Mouse (Mus musculus) megakaryocyte, embryonic 14.5 days (primary cell): Measurements from ENCODE around the gene Nt5c3. TPM values are rescaled to one million over a fixed set of nuclear protein-coding genes. Genes with fewer than 3 reads are reported as not detected.

ENCODE experiments used
- H3K27me3 ChIP-seq: replicated peaks from 2 replicates; pipeline ENCODE3; 2012; ENCODE audit warnings: inconsistent platforms
- H3K36me3 ChIP-seq: replicated peaks from 2 replicates; pipeline ENCODE3; 2012; ENCODE audit warnings: low read length, inconsistent platforms, mixed read lengths
- H3K4me1 ChIP-seq: 2 replicates; pipeline ENCODE4 v1.6.1; 2012; ENCODE audit warnings: inconsistent platforms
- H3K4me3 ChIP-seq: replicated peaks from 2 replicates; pipeline ENCODE3; 2012; ENCODE audit warnings: moderate library complexity, mild to moderate bottlenecking, inconsistent platforms
- H3K9me3 ChIP-seq: 2 replicates; pipeline ENCODE4 v1.6.1; 2012; ENCODE audit warnings: inconsistent platforms
- FLI1 ChIP-seq: IDR thresholded peaks from 2 replicates; pipeline ENCODE4 v1.6.1; 2012; ENCODE audit warnings: low read length, inconsistent platforms, mixed read lengths
- GATA1 ChIP-seq: IDR thresholded peaks from 3 replicates; pipeline ENCODE4 v1.6.1; 2012; ENCODE audit warnings: mixed read lengths, low read length, inconsistent platforms, borderline replicate concordance
- polyA plus RNA-seq: library from polyadenylated mRNA; stranded (reverse); fragments of >175 nt; gene quantifications from 2 replicates; pipeline ENCODE4 v1.2.3, GENCODE M21; 2012; ENCODE audit warnings: low replicate concordance; ENCODE audit not compliant: insufficient read depth

The Nt5c3 gene
- polyA plus RNA-seq, 1 experiment: 108 TPM

DNA sequence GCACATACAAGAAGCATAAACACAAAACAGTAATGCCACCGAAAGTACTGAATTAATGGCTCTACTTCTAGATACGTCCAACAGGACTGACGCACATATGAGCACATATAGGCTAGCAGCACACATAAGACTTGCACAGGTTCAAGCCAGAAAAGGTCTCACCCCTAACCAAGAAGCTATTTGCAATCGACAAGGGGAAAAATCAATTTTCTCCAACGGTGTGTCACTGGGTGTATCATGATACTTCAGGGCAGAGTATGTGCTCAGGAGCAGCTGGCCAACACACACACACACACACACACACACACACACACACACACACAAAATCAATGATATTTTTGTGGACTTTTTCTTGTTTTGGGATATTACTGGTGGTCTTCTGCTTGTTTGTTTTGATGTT lies 18.2 kb downstream of the Nt5c3 start:
- no peaks in the 10 kb centered on the region for H3K9me3 ChIP-seq
- H3K27me3 ChIP-seq: no peaks in the 10 kb centered on the region
- peaks cover 70% of the 10 kb centered on the region for H3K36me3 ChIP-seq
- peaks cover 91% of the 10 kb centered on the region for H3K4me1 ChIP-seq
- H3K4me3 ChIP-seq: no peak overlapping the region
- TF ChIP-seq FLI1 (no peak), GATA1 (no peak)

DNA sequence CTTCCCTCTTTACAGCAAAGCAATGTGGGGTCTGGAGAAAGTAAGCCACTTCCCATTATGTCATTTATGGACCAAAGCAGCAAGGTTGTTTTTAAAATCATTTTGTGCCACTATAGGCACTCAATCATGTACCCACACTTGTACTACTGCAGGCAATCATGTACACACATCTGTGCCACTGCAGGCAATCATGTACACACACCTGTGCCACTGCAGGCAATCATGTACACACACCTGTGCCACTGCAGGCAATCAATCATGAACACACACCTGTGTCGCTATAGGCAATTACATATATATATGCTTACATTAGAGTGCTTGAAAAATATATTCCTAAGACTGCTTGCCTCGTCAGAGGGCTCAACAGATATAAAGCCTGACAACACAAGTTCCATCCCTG lies 18.8 kb downstream of the Nt5c3 start:
- H3K27me3 ChIP-seq: no peaks in the 10 kb centered on the region
- no peaks in the 10 kb centered on the region for H3K9me3 ChIP-seq
- TF ChIP-seq FLI1: no peak
- no peak for TF ChIP-seq GATA1
- peaks cover 66% of the 10 kb centered on the region for H3K36me3 ChIP-seq
- H3K4me3 ChIP-seq: peak overlapping the region; percentile 51
- peaks cover 88% of the 10 kb centered on the region for H3K4me1 ChIP-seq

DNA sequence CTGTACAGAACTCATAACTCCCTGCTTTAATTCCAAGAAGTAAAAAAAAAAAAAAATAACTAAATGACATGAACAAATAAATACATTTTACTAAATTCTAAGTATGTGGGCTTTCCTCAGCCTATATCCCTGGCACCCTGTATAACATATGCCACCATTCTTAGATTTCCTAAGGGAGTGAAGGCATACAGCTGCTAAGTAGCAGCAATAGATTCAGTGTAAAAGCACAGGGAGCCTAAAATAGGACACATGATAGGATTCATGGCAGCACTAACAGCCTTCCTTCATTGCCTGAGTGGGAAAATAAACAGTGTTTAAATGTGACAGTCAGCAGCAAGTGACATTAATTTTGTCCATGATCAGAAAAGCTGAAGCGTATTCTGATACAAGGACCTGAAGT lies 19.4 kb downstream of the Nt5c3 start:
- TF ChIP-seq FLI1: no peak
- H3K36me3 ChIP-seq: peaks cover 65% of the 10 kb centered on the region
- peak overlapping the region; percentile 79 for H3K4me3 ChIP-seq
- H3K27me3 ChIP-seq: no peaks in the 10 kb centered on the region
- H3K9me3 ChIP-seq: no peaks in the 10 kb centered on the region
- H3K4me1 ChIP-seq: peaks cover 88% of the 10 kb centered on the region

DNA sequence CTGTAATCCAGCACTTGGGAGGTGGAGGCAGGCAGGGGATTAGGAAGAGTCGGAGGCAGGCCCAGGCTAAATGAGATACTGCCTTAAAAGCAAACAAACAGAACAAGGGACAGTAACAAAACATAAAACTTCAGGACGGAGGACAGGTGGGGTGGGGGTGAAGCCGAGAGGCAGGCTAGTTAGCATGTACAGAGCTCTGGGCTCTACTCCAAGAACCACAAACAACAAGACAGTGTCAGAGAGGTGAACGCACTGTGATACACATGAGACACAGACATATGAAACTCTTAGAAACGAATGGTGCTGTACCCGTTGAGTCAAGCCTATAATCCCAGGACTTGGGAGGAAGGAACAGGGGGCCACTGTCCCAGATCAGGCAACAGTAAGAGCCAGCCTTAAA lies 19.9 kb downstream of the Nt5c3 start:
- no peaks in the 10 kb centered on the region for H3K27me3 ChIP-seq
- peaks cover 66% of the 10 kb centered on the region for H3K36me3 ChIP-seq
- TF ChIP-seq GATA1 (no peak), FLI1 (no peak)
- H3K9me3 ChIP-seq: no peaks in the 10 kb centered on the region
- peak overlapping the region; percentile 79 for H3K4me3 ChIP-seq
- peaks cover 88% of the 10 kb centered on the region for H3K4me1 ChIP-seq

DNA sequence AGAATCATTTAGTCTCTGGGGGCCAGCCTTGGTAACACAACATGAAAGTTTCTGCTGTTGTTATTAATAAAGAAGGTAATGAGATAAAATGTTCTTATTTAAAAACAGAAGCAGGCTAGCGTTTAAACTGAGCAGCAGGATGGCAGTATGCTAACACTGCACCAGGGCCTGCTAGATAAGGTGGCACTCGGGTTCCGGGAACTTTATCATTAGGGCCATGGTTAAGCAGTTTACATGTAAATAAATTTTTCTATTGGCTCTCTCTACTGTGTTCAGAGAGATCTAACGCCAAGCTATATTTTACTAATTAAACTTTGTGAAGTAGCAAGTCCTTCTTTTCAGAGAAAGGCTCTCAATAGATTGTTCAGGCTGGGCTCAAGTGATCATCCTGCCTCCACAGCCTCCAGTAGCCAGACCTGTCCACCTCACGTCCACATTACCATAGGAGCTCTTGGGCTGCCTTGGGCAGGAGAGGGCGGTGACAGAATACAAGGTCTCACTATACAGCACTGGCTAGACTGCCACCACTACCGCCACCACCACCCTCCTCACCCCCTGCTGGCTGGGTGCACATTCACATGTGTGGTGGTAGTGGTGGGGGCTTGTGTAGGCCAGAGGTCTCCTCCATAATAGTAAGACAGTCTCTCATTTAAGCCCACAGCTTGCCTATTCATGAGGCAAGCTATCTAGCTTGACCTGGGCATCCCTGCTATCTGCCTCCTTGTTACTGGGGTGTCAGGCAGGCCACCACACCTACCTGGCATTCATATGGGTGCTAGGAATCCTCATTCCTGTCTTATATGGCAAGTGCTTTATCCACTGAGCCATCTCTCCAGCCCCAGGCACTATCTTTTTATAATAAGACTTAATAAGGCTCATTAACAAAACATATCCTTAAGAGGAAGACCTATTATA lies 20.9 kb downstream of the Nt5c3 start:
- peaks cover 64% of the 10 kb centered on the region for H3K36me3 ChIP-seq
- H3K9me3 ChIP-seq: no peaks in the 10 kb centered on the region
- H3K27me3 ChIP-seq: no peaks in the 10 kb centered on the region
- peak overlapping the region; percentile 91 for H3K4me3 ChIP-seq
- TF ChIP-seq FLI1: no peak
- no peak for TF ChIP-seq GATA1
- peaks cover 86% of the 10 kb centered on the region for H3K4me1 ChIP-seq

DNA sequence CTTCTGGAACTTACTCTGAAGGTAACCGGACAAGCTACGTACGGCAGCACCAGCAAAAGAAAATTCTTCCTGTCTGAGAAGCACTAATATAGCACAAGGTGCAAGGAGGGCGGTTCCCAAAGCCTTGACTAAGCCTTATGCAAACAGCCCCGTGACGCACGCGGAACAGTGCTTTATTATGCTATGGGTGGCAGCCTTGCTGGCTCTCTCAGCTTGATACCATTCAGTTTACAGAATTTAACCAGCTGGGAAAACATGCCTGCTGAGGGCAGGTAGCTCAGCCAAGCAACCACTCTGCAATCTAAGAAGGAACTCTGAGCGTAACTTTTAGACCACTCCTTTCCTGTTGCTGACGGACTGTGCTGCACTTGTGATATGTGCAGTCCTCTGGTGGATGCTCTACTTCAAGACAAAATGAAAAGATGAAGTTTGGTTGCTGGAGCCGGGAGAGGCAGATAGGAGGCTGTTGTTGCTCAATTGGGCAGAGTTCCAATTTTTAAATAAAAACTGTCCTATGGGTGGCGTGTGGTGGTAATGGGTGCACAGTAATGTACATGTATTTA lies 21.8 kb downstream of the Nt5c3 start:
- Histone ChIP-seq H3K36me3 (peaks cover 64% of the 10 kb centered on the region), H3K27me3 (no peaks in the 10 kb centered on the region), H3K4me3 (peak overlapping the region; percentile 91), H3K9me3 (no peaks in the 10 kb centered on the region), H3K4me1 (peaks cover 86% of the 10 kb centered on the region)
- TF ChIP-seq FLI1 (no peak), GATA1 (no peak)

DNA sequence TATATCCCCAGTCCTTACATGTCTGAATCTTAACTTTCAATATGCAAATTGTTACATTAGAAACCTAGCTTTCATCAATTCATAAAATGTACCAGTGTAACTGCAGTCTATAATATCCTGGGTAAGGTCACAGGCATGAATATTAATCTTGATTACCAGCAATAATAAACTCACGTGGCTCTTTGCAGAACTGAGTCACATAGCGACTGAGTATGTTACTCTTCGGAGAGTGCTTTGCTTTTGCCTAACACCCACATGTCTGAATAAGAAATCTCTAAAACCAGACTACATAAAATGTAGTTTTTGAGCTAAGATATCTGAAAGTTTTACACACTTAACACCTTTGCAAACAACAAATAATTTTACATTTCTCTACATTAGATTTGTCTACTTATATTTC lies 22.4 kb downstream of the Nt5c3 start:
- TF ChIP-seq GATA1: no peak
- TF ChIP-seq FLI1: no peak
- Histone ChIP-seq H3K4me3 (peak overlapping the region; percentile 91), H3K36me3 (peaks cover 64% of the 10 kb centered on the region), H3K4me1 (peaks cover 86% of the 10 kb centered on the region), H3K27me3 (no peaks in the 10 kb centered on the region), H3K9me3 (no peaks in the 10 kb centered on the region)

DNA sequence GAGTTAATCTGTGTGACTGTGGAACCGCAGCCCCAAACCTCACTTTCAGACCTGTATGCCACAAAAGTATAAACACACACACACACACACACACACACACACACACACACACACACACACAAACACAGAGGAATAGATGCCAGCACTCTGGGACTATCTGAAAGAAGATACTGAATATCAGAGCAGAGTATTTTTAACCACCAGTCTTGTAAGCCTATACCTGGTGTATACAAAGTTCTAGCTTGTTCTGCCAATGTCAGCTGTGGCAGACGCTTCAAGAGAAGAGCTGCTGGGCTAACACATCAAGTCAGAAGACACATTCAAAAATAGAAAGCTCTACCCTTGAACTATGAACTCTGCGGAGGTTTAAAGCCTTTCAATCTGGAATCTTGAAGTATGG lies 24.1 kb downstream of the Nt5c3 start:
- Histone ChIP-seq H3K4me1 (peaks cover 85% of the 10 kb centered on the region), H3K27me3 (no peaks in the 10 kb centered on the region), H3K36me3 (peaks cover 63% of the 10 kb centered on the region), H3K9me3 (no peaks in the 10 kb centered on the region), H3K4me3 (peak overlapping the region; percentile 91)
- no peak for TF ChIP-seq FLI1
- TF ChIP-seq GATA1: no peak

DNA sequence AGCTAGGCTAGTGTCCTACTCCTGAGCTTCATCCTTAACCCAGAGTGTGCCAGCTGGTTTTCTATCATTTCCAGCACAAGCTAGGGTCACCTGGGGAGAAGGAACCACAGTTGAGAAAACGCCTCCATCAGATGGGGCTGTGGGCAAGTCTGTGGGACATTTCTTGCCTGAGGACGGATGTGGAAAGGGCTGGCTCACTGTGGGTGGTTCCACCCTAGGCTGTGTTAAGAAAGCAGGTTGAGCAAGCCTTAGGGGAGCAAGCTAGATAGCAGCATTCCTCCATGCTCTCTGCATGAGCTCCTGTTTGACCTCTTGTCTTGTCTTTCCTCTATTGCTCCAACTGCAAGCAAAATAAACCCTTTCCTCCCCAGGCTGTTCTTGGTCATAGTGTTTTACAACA lies 33.0 kb downstream of the Nt5c3 start:
- TF ChIP-seq GATA1 (no peak), FLI1 (no peak)
- peaks cover 98% of the 10 kb centered on the region for H3K36me3 ChIP-seq
- no peaks in the 10 kb centered on the region for H3K9me3 ChIP-seq
- no peak overlapping the region for H3K4me3 ChIP-seq
- no peaks in the 10 kb centered on the region for H3K27me3 ChIP-seq
- H3K4me1 ChIP-seq: peaks cover 38% of the 10 kb centered on the region

DNA sequence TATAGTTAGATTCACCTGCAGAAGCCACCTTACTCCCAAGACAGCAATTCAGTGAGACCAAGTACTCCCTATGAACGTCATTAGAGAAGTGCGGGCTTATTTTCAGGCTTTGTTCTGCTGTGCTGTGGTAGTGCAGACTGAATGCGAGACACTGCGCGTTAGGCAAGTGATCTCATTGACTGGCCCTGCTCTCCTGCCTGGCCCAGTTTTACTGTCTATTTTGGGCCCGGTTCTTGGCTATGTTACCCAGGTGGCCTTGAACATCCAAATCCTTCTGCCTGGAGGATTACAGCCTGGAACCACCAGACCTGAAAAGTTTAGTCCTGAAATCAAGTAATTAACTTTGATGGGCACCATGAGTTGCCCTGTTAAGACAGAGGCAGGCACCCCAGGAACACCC lies 35.2 kb downstream of the Nt5c3 start:
- H3K27me3 ChIP-seq: no peaks in the 10 kb centered on the region
- peaks cover 98% of the 10 kb centered on the region for H3K36me3 ChIP-seq
- peaks cover 27% of the 10 kb centered on the region for H3K4me1 ChIP-seq
- TF ChIP-seq GATA1 (no peak), FLI1 (no peak)
- no peaks in the 10 kb centered on the region for H3K9me3 ChIP-seq
- H3K4me3 ChIP-seq: no peak overlapping the region
